Mouse (Mus musculus): ENCODE data around the gene Atp6v1a.

DNA sequence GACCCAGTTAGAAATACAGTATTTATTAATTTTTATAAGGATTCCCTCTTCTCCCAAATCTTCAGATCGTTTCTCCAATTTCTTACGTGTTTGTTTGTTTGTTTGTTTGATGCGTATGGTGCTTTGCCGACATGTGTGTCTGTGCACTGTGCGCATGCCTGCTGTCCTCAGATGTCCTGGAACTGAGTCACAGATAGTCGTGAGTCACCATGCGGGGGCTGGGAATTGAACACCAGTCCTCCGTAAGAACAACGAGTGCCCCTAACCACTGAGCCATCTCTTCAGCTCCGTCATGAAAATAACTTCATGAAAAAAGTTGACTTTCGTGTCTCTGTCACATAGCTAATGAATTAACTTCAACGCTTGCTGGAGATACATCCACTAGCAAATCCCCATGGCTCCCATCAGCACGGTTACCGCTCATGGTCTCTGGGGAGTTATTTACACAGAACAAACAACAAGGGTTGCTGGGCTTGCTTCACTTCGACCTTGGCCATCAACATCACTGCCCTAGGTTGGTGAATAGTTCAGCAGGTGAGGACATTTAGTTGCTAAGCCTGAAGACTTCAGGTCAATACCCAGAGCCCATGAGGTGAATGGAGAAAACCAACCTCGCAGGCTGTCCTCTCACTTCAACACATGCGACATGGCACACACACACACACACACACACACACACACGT is 78.8 kb downstream of the Atp6v1a start:
- TF ChIP-seq CTCF (IDR thresholded peaks at IDR 0.05; ENCODE audit: extremely low read depth, insufficient read length, insufficient replicate concordance, low read depth, low read length) (no peak), POLR2A (IDR thresholded peaks at IDR 0.05; ENCODE audit: low read depth, low read length) (no peak)
